Mouse (Mus musculus) urinary bladder, adult 18-20 months (tissue): ENCODE results near the gene D10Jhu81e.
"Not testable (repeated sequence)": the region's sequence is repeated elsewhere in the genome, so short reads cannot be mapped to it uniquely, and the experiment has no call there.

Experiments used
- DNase-seq, 2 experiments: peaks; one replicate each; pipeline ENCODE4 v3.0.0; 2022; ENCODE audit warnings: low spot score in 2 of 2, mixed read lengths in 2 of 2

The D10Jhu81e gene

DNA sequence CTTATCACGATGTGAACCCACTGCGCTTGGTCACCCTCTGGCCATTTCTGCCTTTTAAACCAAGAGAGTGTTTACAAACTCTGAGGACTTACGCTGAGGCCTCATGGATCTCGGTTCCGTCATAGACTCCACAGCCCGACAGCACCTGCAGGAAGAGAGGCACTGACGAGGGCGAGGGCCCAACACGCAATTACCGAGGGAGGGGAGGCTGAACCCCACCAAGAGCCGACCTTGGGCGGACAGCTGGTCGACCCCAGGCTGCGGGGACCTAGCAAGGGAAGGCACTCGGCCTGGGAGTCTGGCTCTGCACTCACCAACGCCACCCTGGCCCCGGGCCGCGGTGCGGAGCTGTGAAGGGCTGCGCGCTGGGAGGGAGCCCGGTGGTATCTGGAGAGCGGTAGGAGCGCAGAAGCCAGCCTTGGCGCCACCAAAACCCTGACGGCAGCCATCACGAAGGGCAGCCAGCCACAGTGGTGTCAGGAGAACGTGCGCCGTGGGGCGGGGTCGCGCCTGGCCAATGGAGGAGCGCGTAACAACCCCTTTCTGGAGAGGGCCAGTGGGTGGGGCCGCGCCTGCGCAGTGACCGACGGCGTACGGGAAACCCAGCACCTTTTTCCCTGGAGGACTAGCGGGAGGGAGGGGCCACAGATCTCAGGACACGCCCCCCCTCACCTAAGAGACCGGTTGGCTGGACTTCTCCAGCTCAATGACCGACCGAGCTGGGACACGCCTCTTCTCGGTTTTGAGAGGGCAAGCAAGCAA lies at the start of gene D10Jhu81e:
Gene D10Jhu81e (minus strand): TSS at position 502 of the 762 bp plus-strand sequence.
- DNase-seq: peak; percentile 98 to 99

DNA sequence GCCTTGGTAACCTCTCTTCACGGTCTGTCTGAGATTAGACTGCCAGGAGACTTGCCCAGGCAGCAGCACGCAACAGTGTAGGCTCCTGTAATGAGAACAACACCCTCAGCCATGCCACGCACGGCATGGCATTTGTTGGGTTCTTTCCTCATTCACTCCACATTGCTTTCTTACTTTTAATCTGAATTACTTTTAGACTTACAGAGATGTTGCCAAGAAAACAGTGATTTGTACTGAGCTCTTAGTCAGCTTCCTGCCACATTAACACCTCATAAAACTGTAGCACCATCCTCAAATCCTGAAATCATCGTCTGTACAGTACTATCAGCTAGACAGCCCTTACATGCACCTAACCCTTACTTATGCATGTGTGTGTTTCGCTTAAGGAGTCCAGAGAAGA lies 49.0 kb upstream of the D10Jhu81e start:
- DNase-seq: no peak

- no peak for DNase-seq
Measured at GRCm38 (mm10) chr10:78216376-78217083, 46.9 kb upstream of the D10Jhu81e start.

DNA sequence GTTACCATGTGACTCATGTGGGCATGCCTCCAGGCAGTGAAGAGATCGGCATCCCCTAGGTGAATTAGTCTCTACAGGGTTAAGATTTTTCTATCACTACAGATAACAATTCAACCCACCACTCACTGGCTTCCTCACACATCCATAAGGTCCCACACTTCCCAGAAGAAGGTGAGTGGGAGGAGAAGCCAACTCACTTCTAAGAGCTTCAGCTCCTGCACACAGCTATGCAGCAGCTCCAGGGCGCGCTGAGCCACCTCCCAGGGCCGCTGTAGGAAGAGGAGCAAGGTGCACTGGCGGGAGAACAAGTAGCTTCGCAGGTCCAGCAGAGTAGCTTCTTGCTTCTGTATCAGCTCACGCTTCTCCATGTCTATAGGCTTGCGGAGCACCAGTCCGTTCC lies 44.8 kb upstream of the D10Jhu81e start:
- no peak for DNase-seq

- no peak for DNase-seq
Measured at GRCm38 (mm10) chr10:78211311-78211710, 41.7 kb upstream of the D10Jhu81e start.

- DNase-seq: no peak
Measured at GRCm38 (mm10) chr10:78201182-78201581, 31.6 kb upstream of the D10Jhu81e start.

GRCm38 (mm10) chr10:78192933-78193332 lies 23.4 kb upstream of the D10Jhu81e start:
- no peak for DNase-seq

DNA sequence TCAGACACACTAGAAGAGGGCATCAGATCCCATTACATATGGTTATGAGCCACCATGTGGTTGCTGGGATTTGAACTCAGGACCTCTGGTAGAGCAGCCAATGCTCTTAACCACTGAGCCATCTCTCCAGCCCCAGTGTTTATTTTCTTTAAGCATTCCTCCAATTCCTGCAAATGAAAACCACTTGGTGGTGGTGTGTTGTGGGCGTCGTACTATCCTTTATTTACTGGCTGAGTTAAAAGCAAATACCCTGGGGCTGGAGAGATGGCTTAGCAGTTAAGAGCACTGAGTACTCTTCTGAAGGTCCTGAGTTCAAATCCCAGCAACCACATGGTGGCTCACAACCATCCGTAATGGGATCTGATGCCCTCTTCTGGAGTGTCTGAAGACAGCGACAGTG lies 16.5 kb upstream of the D10Jhu81e start:
- not testable (repeated sequence) for DNase-seq

DNA sequence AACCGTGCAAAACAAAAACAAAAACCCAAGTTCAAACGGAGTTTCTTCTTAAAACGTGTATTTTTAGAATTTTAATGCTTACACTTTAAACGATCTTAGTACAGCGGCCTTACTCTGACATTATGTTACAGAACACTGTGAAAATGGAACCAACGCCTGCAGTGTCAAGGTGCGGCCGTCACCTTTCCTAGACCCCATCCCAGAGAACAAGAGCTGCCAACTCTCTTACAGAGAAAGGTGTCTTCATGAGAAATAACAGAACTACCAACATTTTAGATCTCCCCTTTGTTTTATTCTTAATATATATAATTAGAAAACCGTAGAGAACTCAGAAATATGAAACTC lies 15.8 kb upstream of the D10Jhu81e start:
- DNase-seq: no peak

GRCm38 (mm10) chr10:78184531-78185380 lies 15.2 kb upstream of the D10Jhu81e start, which contains the start of gene Pwp2:
Gene Pwp2 (minus strand): TSS chr10:78185149.
- peak; percentile 69 to 79 for DNase-seq

DNA sequence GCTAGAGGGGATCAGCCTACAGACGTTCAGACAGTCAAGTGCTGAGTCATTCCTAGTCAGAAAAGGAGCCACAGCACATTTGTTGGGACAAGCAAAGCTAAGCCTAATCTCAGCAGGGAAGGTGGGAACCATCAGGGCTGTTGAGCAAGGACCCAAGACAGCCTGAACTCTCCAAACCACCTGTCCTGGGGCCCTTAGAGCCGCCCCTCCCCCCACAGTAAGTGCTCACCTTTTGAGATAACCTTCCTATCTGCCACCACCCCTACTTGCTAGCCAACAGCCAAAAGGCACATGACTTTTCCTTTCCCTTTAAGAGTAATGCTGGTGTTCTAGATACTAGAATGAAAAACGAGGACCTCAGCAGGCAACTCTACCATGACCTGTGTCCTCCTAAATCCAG lies 14.0 kb upstream of the D10Jhu81e start:
- DNase-seq: no peak

GRCm38 (mm10) chr10:78182321-78182720 lies 12.7 kb upstream of the D10Jhu81e start:
- DNase-seq: no peak

DNA sequence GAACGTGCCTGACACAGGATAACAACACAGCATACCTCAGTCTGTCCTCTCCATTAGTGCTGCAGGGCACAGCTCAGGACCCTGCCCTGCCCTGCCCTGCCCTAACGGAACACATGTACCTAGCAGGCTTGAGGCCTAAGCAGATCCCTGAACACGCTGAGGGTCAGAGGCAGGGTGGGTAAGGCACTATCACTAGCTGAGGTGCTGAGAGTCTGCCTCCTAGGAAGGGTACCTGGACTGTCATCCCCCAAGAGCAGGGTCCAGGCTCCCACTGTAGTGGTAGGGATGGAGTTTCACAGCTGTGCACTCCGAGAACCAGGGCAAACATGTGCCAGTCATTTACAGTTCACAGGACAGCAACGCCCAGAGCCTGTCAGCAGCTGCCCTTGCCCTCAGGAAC lies 4.9 kb upstream of the D10Jhu81e start:
- no peak for DNase-seq

- DNase-seq: no peak
Measured at GRCm38 (mm10) chr10:78171581-78171980, 2.0 kb upstream of the D10Jhu81e start.

- no peak for DNase-seq
Measured at GRCm38 (mm10) chr10:78171057-78171456, 1.5 kb upstream of the D10Jhu81e start.

- DNase-seq: no peak
Measured at GRCm38 (mm10) chr10:78170445-78170844, 863 bp upstream of the D10Jhu81e start.

DNA sequence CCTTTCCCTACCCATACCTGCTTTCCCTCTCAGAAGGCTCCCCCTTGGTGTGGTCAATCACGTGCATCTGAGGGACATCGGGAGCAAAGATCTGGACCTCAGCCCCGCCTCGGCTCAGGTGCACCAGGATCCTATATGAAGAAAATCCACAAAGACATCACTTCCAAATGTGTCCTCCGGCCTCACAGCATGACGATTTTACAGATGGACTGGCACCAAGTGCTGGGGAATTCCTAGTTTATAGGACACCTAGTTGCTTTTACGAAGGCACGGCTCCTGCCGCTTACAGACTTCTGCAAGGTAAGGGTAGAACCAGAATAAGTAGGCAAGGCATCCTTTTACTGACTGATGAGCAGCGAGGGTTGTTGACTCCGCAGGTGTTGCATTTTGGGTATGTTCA lies 790 bp downstream of the D10Jhu81e start:
- no peak for DNase-seq

GRCm38 (mm10) chr10:78167775-78168174 lies 1.8 kb downstream of the D10Jhu81e start:
- no peak for DNase-seq

DNA sequence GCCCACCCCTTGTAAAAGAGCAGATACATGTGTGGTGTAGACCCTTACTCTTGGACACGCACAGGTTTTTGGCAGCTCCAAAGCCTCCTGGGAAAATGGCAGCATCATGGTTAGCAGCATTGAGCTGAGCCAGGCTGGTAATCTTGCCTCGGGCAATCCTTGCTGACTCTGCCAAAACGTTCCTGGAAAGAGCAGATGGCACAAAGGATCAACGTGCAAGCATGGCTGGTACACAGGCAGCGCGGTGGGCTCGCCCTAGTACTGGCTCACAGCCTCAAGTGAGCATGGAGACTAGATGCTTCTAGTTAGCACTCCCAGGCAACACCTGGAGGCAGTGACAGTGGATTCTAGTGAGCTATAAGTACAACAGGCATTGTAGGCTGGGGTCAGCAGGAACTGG lies 2.2 kb downstream of the D10Jhu81e start:
- no peak for DNase-seq

DNA sequence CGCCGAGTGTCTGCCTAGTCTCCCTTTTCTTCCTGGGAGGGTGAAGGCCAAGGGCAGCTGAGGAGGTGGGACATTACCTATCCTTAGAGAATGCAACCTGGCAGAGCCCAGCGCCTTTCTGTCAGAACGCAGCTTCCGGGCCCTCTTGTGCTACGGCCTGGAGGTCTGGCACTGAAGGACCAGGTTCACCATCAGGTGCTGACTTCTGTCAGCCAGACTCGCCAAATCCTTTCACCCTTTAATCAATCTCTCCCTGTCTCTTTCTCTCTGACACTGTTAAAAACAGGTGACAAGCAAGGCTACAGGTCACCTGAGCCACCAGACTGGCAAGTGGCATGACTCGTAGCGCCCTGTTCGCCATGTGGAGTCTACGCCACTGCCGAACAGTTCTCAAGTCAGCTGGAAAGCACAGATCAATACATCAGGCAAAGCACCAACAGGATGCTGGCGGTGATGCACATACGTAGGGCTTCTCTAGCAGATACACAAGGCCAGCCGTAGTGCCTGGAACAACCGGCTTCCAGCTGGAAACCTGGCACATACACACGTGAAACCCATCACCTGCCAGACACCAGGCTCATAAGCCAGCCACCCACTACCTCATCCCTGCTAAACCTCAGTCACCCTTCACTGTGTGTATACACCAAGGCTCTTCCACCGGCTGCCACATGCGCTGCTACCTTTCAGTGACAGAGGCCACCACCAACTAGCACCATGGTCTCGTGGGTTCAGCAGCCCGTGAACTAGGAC lies 4.2 kb downstream of the D10Jhu81e start:
- DNase-seq: no peak

DNA sequence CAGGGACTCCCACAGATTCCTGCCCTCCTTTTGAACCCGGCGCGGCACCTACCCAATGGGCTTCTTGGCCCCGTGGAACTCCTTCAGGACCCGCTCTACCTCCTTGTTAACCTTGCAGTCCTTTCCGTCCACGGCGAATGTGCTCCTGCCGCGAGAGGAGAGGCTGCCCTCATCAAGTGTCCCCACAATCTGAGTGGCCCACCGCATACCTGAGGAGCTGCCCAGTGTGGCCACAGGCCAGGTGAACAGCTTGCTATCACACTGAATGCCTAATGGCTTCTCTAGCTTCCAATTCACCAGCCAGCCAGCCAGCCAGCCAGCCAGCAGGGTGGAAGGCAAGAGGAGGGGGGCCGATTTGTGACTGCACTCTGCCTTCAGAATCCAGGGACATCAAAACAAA lies 4.8 kb downstream of the D10Jhu81e start:
- DNase-seq: no peak

DNA sequence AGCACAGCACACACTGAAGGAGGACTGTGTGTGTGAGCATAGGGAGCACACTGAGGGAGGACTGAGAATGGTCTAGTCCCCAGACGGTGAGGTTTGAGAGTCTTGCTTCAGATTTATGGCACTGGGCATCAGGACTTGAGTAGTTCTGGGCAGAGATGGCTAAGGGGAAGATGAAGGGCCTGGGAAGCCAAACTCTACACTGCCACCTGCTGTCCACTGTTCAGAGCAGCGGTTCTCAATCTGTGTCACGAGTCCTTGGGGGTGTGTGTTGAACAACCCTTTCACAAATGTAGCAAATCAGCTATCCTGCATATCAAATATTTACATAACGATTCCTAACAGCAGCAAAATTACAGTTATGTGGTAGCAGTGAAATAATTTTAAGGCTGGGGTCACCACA lies 5.7 kb downstream of the D10Jhu81e start:
- peak; percentile 45 to 56 for DNase-seq
